Mouse (Mus musculus) C2C12 (cell line): ENCODE data around the gene Mpp3. TPM values are rescaled to one million over a fixed set of nuclear protein-coding genes. Genes with fewer than 3 reads are reported as not detected.
A peak's percentile ranks its signal among the peaks of the same experiment; 100 is the strongest.

Experiments
- H3K27me3 ChIP-seq: one replicate; pipeline ENCODE4 v1.6.1; 2011; ENCODE audit not compliant: control insufficient read depth, insufficient read depth, insufficient read length
- H3K36me3 ChIP-seq: one replicate; pipeline ENCODE4 v1.6.1; 2011; ENCODE audit not compliant: control insufficient read depth, insufficient read depth
- H3K4me3 ChIP-seq: one replicate; pipeline ENCODE4 v1.5.1; 2011; ENCODE audit warnings: mild to moderate bottlenecking, control low read depth; ENCODE audit not compliant: poor library complexity, insufficient read depth, severe bottlenecking
- H3K79me2 ChIP-seq: one replicate; pipeline ENCODE4 v1.6.1; 2011; ENCODE audit not compliant: control insufficient read depth, insufficient read depth
- H3K79me3 ChIP-seq: one replicate; pipeline ENCODE4 v1.6.1; 2011; ENCODE audit warnings: low read depth, control low read depth
- H3ac ChIP-seq: one replicate; pipeline ENCODE3; 2011; ENCODE audit warnings: low read depth; ENCODE audit not compliant: control insufficient read depth, insufficient read length
- CEBPB ChIP-seq: IDR thresholded peaks from one replicate; pipeline ENCODE4 v1.6.1; 2011; ENCODE audit warnings: low read depth, mild to moderate bottlenecking, control low read depth, moderate library complexity
- CTCF ChIP-seq: IDR thresholded peaks from one replicate; pipeline ENCODE4 v1.5.1; 2011; ENCODE audit not compliant: control insufficient read depth, insufficient read depth, insufficient read length
- FOSL1 ChIP-seq: IDR thresholded peaks from one replicate; pipeline ENCODE4 v1.8.0; 2011; ENCODE audit warnings: mild to moderate bottlenecking, low read length; ENCODE audit not compliant: poor library complexity, insufficient read depth, severe bottlenecking
- MAX ChIP-seq: IDR thresholded peaks from one replicate; pipeline ENCODE4 v1.6.1; 2011; ENCODE audit warnings: mild to moderate bottlenecking, control low read depth
- MYOD1 ChIP-seq: IDR thresholded peaks from one replicate; pipeline ENCODE4 v1.6.1; 2011; ENCODE audit warnings: low read depth; ENCODE audit not compliant: control insufficient read depth, insufficient read length
- MYOG ChIP-seq: IDR thresholded peaks from one replicate; pipeline ENCODE4 v1.6.1; 2011; ENCODE audit not compliant: control insufficient read depth, insufficient read length; ENCODE audit errors: extremely low read depth
- USF1 ChIP-seq: IDR thresholded peaks from one replicate; pipeline ENCODE4 v1.6.1; 2011; ENCODE audit warnings: low read depth, mild to moderate bottlenecking, control low read depth, moderate library complexity
- polyA plus RNA-seq: library from polyadenylated mRNA; unstranded; fragments of >200 nt; fragmentation: generic; extraction: Trizol; gene quantifications from one replicate; pipeline ENCODE4 v1.2.1, GENCODE M21; 2012; ENCODE audit warnings: missing spikeins

Gene Mpp3
- polyA plus RNA-seq, 1 experiment = 0.14 TPM

GRCm38 (mm10) chr11:101984054-101985025 is 43.9 kb downstream of the Mpp3 start, which contains the start of gene Cfap97d1:
TSS of gene Cfap97d1 (plus strand) at chr11:101984279.
- peaks cover 14% of the 10 kb centered on the region for H3K79me3 ChIP-seq
- TF ChIP-seq MAX = peak; percentile 75
- peak; percentile 96 for TF ChIP-seq MYOD1
- TF ChIP-seq USF1 = peak; percentile 97
- TF ChIP-seq CEBPB = no peak
- no peak for TF ChIP-seq CTCF
- TF ChIP-seq FOSL1 = no peak
- H3K4me3 ChIP-seq = peak within 1 kb of the TSS; percentile 48
- peaks cover 24% of the 10 kb centered on the region for H3K79me2 ChIP-seq
- H3K36me3 ChIP-seq = peaks cover 23% of the 10 kb centered on the region
- peak within 1 kb of the TSS; percentile 68 for H3ac ChIP-seq
- peaks cover 14% of the 10 kb centered on the region for H3K27me3 ChIP-seq

DNA sequence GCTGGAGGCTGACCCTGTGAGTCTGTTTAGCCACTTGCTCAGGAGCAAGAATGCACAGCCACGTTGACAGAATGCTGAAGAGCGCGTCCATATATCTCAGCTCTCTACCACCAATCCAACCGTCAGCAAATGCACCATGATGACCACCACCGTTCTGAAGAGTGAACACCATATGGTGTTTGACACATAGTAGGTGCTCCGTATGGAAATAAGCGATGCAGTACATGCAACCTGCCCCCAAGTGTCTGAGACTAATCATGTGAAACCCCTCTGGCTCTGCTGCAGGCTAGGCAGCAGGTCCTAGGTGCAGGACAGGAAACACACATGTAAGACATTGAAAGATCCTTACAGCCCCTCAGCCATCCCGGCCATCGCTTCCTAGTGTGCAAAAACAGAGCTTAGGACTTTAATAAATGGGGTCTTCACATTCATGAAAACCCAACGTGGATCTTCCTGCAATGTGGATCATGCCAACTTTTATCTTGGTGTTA is 44.8 kb downstream of the Mpp3 start:
- Histone ChIP-seq H3K27me3 (peaks cover 9% of the 10 kb centered on the region), H3K4me3 (peak overlapping the region; percentile 48), H3ac (no peak overlapping the region), H3K36me3 (peaks cover 29% of the 10 kb centered on the region), H3K79me3 (peaks cover 14% of the 10 kb centered on the region), H3K79me2 (peaks cover 24% of the 10 kb centered on the region)
- TF ChIP-seq FOSL1 (no peak), USF1 (no peak), MYOD1 (no peak), MAX (no peak), MYOG (no peak), CTCF (no peak), CEBPB (no peak)

DNA sequence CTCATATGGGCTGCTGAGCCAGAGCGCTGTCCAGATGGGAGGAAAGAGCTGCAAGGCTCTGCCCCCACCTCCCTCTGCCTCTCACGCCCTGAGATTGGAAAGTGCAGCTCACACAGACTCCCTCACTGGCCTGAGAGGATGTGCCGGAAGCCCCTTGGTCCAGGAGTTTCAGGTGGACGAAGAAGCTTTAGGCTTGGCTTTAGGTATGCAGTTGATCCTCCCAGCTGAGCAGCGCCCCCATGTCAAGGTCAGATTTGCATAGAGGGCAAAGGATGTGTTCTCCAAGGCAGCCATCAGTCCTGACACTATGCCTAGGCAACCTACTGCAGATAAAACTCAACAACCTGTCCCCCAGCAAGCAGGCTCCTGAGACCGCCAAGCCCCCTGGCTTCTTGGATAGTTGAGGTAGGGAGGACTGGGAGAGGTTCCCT is 45.3 kb downstream of the Mpp3 start:
- H3K79me2 ChIP-seq = peaks cover 24% of the 10 kb centered on the region
- H3K4me3 ChIP-seq = no peak overlapping the region
- no peak for TF ChIP-seq MYOG
- TF ChIP-seq CTCF = no peak
- TF ChIP-seq FOSL1 = no peak
- no peak for TF ChIP-seq USF1
- TF ChIP-seq MYOD1 = no peak
- no peak for TF ChIP-seq MAX
- TF ChIP-seq CEBPB = no peak
- peaks cover 30% of the 10 kb centered on the region for H3K36me3 ChIP-seq
- peaks cover 9% of the 10 kb centered on the region for H3K27me3 ChIP-seq
- no peak overlapping the region for H3ac ChIP-seq
- H3K79me3 ChIP-seq = peaks cover 14% of the 10 kb centered on the region

DNA sequence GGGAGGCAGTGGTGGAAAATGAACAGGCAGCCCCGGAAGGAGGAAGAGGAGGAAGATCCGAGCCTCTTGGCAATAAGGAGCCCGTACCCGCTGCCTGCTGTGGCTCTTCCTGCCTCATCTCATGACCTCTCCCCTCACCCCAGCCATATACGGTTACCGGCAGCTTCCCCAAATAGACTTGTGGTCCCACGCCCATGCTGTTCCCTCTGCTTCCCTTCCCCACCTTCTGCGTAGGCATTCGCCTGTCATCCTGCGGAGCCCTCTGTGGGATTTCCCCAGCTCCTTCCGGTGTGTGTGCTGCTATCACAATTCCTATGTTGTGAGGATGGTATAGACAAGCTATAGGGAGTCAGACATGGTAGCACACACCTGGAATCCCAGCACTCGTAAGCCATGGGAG is 46.4 kb downstream of the Mpp3 start:
- H3K27me3 ChIP-seq = no peaks in the 10 kb centered on the region
- peaks cover 34% of the 10 kb centered on the region for H3K36me3 ChIP-seq
- peaks cover 24% of the 10 kb centered on the region for H3K79me2 ChIP-seq
- no peak overlapping the region for H3ac ChIP-seq
- no peak overlapping the region for H3K4me3 ChIP-seq
- peaks cover 14% of the 10 kb centered on the region for H3K79me3 ChIP-seq
- TF ChIP-seq CEBPB (no peak), CTCF (no peak), MYOD1 (no peak), MYOG (no peak)

- Histone ChIP-seq H3ac (no peak overlapping the region), H3K79me2 (peaks cover 24% of the 10 kb centered on the region), H3K4me3 (no peak overlapping the region), H3K27me3 (no peaks in the 10 kb centered on the region), H3K36me3 (peaks cover 43% of the 10 kb centered on the region), H3K79me3 (peaks cover 14% of the 10 kb centered on the region)
- no peak for TF ChIP-seq CTCF
- no peak for TF ChIP-seq USF1
- TF ChIP-seq FOSL1 = no peak
- no peak for TF ChIP-seq MYOD1
- no peak for TF ChIP-seq CEBPB
- TF ChIP-seq MAX = no peak
- TF ChIP-seq MYOG = no peak
Observed at GRCm38 (mm10) chr11:101980603-101981157, 47.6 kb downstream of the Mpp3 start.
